22 mouse cellular contexts compared by ENCODE assay signal in genomic region chr12:113241373-113242193, GRCm38 (mm10). TPM values are rescaled to one million over a fixed set of nuclear protein-coding genes. Genes with fewer than 3 reads are reported as not detected.
A peak's percentile ranks its signal among the peaks of the same experiment; 100 is the strongest.
DNase-seq lines count a peak whose midpoint lies in the region; ATAC-seq and TF ChIP-seq lines count a peak whose summit lies in the region.
"Had no signal": no experiment of that assay in that cellular context is flagged by ENCODE, and none has a peak within 500 bp of the region (broad histone marks: within the 10 kb centered on the region; RNA-seq: fewer than 3 reads in every experiment).

No protein-coding gene starts in this region.

- H3K36me3 ChIP-seq in embryonic facial prominence, embryonic 12.5 days: no peaks in the 10 kb centered on the region
- no peaks in the 10 kb centered on the region for H3K36me3 ChIP-seq in embryonic facial prominence, embryonic 10.5 days (replicated peaks)
- H3K36me3 ChIP-seq in limb, embryonic 15.5 days: no peaks in the 10 kb centered on the region
- no peaks in the 10 kb centered on the region for H3K36me3 ChIP-seq in limb, embryonic 10.5 days
- no peaks in the 10 kb centered on the region for H3K36me3 ChIP-seq in spleen, adult 2 months (ENCODE audit: control insufficient read depth, insufficient read depth, low read length)
- H3K36me3 ChIP-seq: embryonic facial prominence, embryonic 13.5 days; forebrain, embryonic 12.5 days; heart, embryonic 10.5 days; hindbrain, embryonic 12.5 days had no signal

- H3K27ac ChIP-seq in embryonic facial prominence, embryonic 12.5 days: no peak overlapping the region
- H3K27ac ChIP-seq in embryonic facial prominence, embryonic 10.5 days (replicated peaks): no peak overlapping the region
- no peak overlapping the region for H3K27ac ChIP-seq in limb, embryonic 15.5 days
- H3K27ac ChIP-seq in limb, embryonic 10.5 days: no peak overlapping the region
- peak overlapping the region; percentile 94 for H3K27ac ChIP-seq in spleen, adult 2 months (ENCODE audit: insufficient read depth, low read length)
- H3K27ac ChIP-seq: embryonic facial prominence, embryonic 13.5 days; forebrain, embryonic 12.5 days; heart, embryonic 10.5 days; hindbrain, embryonic 12.5 days had no signal

- no peak for TF ChIP-seq POLR2A in spleen, adult 2 months (IDR thresholded peaks at IDR 0.05; ENCODE audit: low read depth, low read length)

- no peaks in the 10 kb centered on the region for H3K27me3 ChIP-seq in embryonic facial prominence, embryonic 12.5 days
- H3K27me3 ChIP-seq in embryonic facial prominence, embryonic 10.5 days (replicated peaks; ENCODE audit: low read depth, poor library complexity, severe bottlenecking): no peaks in the 10 kb centered on the region
- H3K27me3 ChIP-seq in limb, embryonic 15.5 days: no peaks in the 10 kb centered on the region
- H3K27me3 ChIP-seq in limb, embryonic 10.5 days (ENCODE audit: low read depth, poor library complexity, severe bottlenecking): no peaks in the 10 kb centered on the region
- no peaks in the 10 kb centered on the region for H3K27me3 ChIP-seq in spleen, adult 2 months (ENCODE audit: control insufficient read depth, insufficient read depth, low read length)
- H3K27me3 ChIP-seq: embryonic facial prominence, embryonic 13.5 days; hindbrain, embryonic 12.5 days had no signal

- H3K4me2 ChIP-seq in embryonic facial prominence, embryonic 12.5 days (replicated peaks): no peak overlapping the region
- H3K4me2 ChIP-seq in limb, embryonic 15.5 days: no peak overlapping the region
- H3K4me2 ChIP-seq: embryonic facial prominence, embryonic 13.5 days; forebrain, embryonic 12.5 days; hindbrain, embryonic 12.5 days had no signal

- peak; percentile 50; the same call in 1 of the 2 replicates for ATAC-seq in embryonic facial prominence, embryonic 12.5 days (ENCODE audit: insufficient number of reproducible peaks, insufficient read depth, low FRiP score, low TSS enrichment)
- peak; percentile 40; the same call in 1 of the 2 replicates for ATAC-seq in limb, embryonic 15.5 days (ENCODE audit: insufficient number of reproducible peaks, low FRiP score, low TSS enrichment, low read depth)
- ATAC-seq: activated CD4-positive, CD25-positive, alpha-beta regulatory T cell, adult 4 months; forebrain, embryonic 16.5 days; Patski had no signal

- H3K9me3 ChIP-seq in embryonic facial prominence, embryonic 12.5 days: no peaks in the 10 kb centered on the region
- H3K9me3 ChIP-seq in embryonic facial prominence, embryonic 10.5 days: no peaks in the 10 kb centered on the region
- H3K9me3 ChIP-seq in limb, embryonic 15.5 days: no peaks in the 10 kb centered on the region
- no peaks in the 10 kb centered on the region for H3K9me3 ChIP-seq in limb, embryonic 10.5 days (replicated peaks)
- H3K9me3 ChIP-seq: embryonic facial prominence, embryonic 13.5 days; forebrain, embryonic 12.5 days; heart, embryonic 10.5 days; hindbrain, embryonic 12.5 days had no signal

- no peak overlapping the region for H3K4me3 ChIP-seq in embryonic facial prominence, embryonic 12.5 days
- no peak overlapping the region for H3K4me3 ChIP-seq in embryonic facial prominence, embryonic 10.5 days
- no peak overlapping the region for H3K4me3 ChIP-seq in limb, embryonic 15.5 days
- no peak overlapping the region for H3K4me3 ChIP-seq in limb, embryonic 10.5 days
- H3K4me3 ChIP-seq in spleen, adult 2 months (ENCODE audit: extremely low read depth, insufficient read depth, insufficient read length): no peak overlapping the region
- H3K4me3 ChIP-seq: embryonic facial prominence, embryonic 13.5 days; forebrain, embryonic 12.5 days; heart, embryonic 10.5 days; hindbrain, embryonic 12.5 days had no signal

- WGBS in embryonic facial prominence, embryonic 12.5 days: 89% methylated on average over 7 of the region's 7 CpGs
- 93% methylated on average over 7 of the region's 7 CpGs for WGBS in embryonic facial prominence, embryonic 10.5 days
- 88% methylated on average over 7 of the region's 7 CpGs for WGBS in limb, embryonic 15.5 days
- whole genome bisulfite sequencing in limb, embryonic 10.5 days: 95% methylated on average over 7 of the region's 7 CpGs
- WGBS in spleen, adult 2 months: 71% methylated on average over 7 of the region's 7 CpGs

- DNase-seq in embryonic facial prominence, embryonic 10.5 days (ENCODE audit: low spot score): no peak
- no peak for DNase-seq in limb, embryonic 10.5 days (ENCODE audit: low spot score)
- no peak for DNase-seq in spleen, adult 2 months (ENCODE audit: low read depth in 1 of 2, low spot score in 2 of 2)
- DNase-seq in spleen, postnatal 10 days (ENCODE audit: low spot score in 2 of 2): no peak
- DNase-seq in lung, adult 18-20 months: no peak
- DNase-seq: adrenal gland, postnatal 14 days; cerebellum, adult 8-10 months; cerebellum, postnatal 14 days; embryo, embryonic 11 days; gastrocnemius, postnatal 10 days; heart, adult 18-20 months; heart, postnatal 10 days; heart, postnatal 4 days had no signal

- no peak for TF ChIP-seq CTCF in spleen, adult 2 months (IDR thresholded peaks at IDR 0.05; ENCODE audit: extremely low read depth, insufficient read depth, insufficient read length, insufficient replicate concordance)

- H3K9ac ChIP-seq in embryonic facial prominence, embryonic 12.5 days: no peak overlapping the region
- no peak overlapping the region for H3K9ac ChIP-seq in limb, embryonic 15.5 days
- H3K9ac ChIP-seq: embryonic facial prominence, embryonic 13.5 days; forebrain, embryonic 12.5 days; hindbrain, embryonic 12.5 days had no signal

- H3K4me1 ChIP-seq in embryonic facial prominence, embryonic 12.5 days: no peaks in the 10 kb centered on the region
- H3K4me1 ChIP-seq in embryonic facial prominence, embryonic 10.5 days: no peaks in the 10 kb centered on the region
- H3K4me1 ChIP-seq in limb, embryonic 15.5 days: no peaks in the 10 kb centered on the region
- no peaks in the 10 kb centered on the region for H3K4me1 ChIP-seq in limb, embryonic 10.5 days
- peaks cover 54% of the 10 kb centered on the region; the same call in 1 of the 2 replicates for H3K4me1 ChIP-seq in spleen, adult 2 months (ENCODE audit: control insufficient read depth, insufficient read depth, insufficient read length)
- H3K4me1 ChIP-seq: embryonic facial prominence, embryonic 13.5 days; forebrain, embryonic 12.5 days; heart, embryonic 10.5 days; hindbrain, embryonic 12.5 days had no signal

RNA-seq across cellular contexts. Expression of gene Tmem121, which starts 55.9 kb away (rescaled TPM):
- 17.4 and 20.4 TPM in 2 replicates for polyA plus RNA-seq in embryonic facial prominence, embryonic 12.5 days (2016; fragmentation: Nextera tagmentation; extraction: Ambion mirVana)
- polyA plus RNA-seq in embryonic facial prominence, embryonic 10.5 days (2016; fragmentation: Nextera tagmentation; extraction: Ambion mirVana): 11.4 and 12.1 TPM in 2 replicates
- 12.7 and 17.1 TPM in 2 replicates for polyA plus RNA-seq in limb, embryonic 15.5 days (2015; fragmentation: Nextera tagmentation; extraction: Ambion mirVana)
- polyA plus RNA-seq in limb, embryonic 10.5 days (2016; fragmentation: Nextera tagmentation; extraction: Ambion mirVana): 12.3 and 15.7 TPM in 2 replicates
- 1.7 and 2.1 TPM in 2 replicates for polyA plus RNA-seq in spleen, adult 2 months (2012; rRNA removed)
- polyA plus RNA-seq: activated CD4-positive, CD25-positive, alpha-beta regulatory T cell, adult 4 months had no signal
